Mouse (Mus musculus) small intestine, adult 2 months (tissue): ENCODE results near the gene Ankrd33.

Experiments
- CTCF ChIP-seq: fragments of 200-500 bp; IDR thresholded peaks from 2 replicates; pipeline ENCODE4 v1.5.1; 2012; ENCODE audit warnings: low read depth, mild to moderate bottlenecking, control low read depth, inconsistent platforms, low read length, moderate library complexity, mixed read lengths; ENCODE audit not compliant: insufficient replicate concordance, insufficient read length; ENCODE audit errors: extremely low read depth
- POLR2A ChIP-seq: fragments of 200-500 bp; IDR thresholded peaks from 2 replicates; pipeline ENCODE4 v1.6.1; 2012; ENCODE audit warnings: low read depth, mild to moderate bottlenecking, control low read depth, inconsistent platforms, low read length, moderate library complexity

GRCm38 (mm10) chr15:101105496-101105994 is 10.0 kb upstream of the Ankrd33 start:
- TF ChIP-seq POLR2A (no peak), CTCF (peak; percentile 90)
